Mouse (Mus musculus) heart, postnatal 10 days (tissue): ENCODE measurements around the gene Etfbkmt. TPM values are rescaled to one million over a fixed set of nuclear protein-coding genes. Genes with fewer than 3 reads are reported as not detected.
"Not testable (repeated sequence)": the region's sequence is repeated elsewhere in the genome, so short reads cannot be mapped to it uniquely, and the experiment has no call there.

Experiments
- DNase-seq, 2 experiments: peaks; one replicate each; pipeline ENCODE4 v3.0.0; 2021
- intact Hi-C: fragments of 180-260 bp; cut with DNase I; formaldehyde crosslinking; loops from one replicate; pipeline ENCODE4 v1.15.1; 2025
- total RNA-seq, 2 experiments: library from RNA; stranded (reverse); gene quantifications; 2 replicates each; pipeline ENCODE4 v1.2.3; 2021

Gene Etfbkmt
- 10 to 100 TPM; 19.1 to 32.9 TPM for total RNA-seq

- no peak for DNase-seq
- intact Hi-C loops: no loop called here
Measured at GRCm38 (mm10) chr6:149139471-149139870, at the start of gene Etfbkmt. Gene Etfbkmt, plus strand, starts transcription at chr6:149139849.

DNA sequence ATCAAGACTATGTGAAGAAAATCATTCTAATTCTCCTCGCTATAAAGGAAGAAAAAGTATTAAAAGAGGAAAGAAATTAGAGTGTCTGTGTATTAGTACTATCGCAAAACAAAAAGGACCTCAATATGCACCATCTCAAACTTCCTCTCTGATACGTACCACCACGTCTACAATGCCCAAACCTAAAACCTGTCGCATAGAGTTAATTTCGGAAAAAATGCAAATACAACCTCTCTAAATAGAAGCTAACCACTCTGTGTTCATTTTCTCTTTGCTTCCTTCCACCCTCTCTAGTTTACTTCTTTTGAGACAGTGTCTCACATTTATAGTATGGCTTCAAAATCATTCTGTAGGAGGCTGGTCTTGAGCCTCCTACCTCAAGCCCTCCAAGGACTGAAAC lies 47.2 kb upstream of the Etfbkmt start:
- intact Hi-C loops: no loop called here
- no peak for DNase-seq

DNA sequence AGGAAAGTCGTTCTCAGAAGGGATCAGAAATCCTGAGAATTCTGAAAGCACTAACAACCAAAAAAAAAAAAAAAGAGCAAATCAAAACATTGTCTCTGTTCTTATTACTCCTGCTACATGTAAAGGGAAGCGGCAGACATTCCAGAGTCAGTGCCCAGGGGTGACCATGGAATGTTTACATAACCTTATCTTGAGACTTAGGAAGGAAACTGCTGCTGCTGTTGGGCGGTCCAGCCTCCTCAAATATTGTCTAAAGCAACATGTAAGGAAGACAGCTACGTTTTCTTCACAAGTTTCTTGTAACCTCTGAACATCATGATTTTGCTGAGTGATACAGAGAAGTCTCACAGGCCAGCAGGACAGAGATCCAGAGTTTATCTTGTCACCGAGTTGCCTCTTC lies 46.2 kb upstream of the Etfbkmt start:
- intact Hi-C loops: no loop called here

DNA sequence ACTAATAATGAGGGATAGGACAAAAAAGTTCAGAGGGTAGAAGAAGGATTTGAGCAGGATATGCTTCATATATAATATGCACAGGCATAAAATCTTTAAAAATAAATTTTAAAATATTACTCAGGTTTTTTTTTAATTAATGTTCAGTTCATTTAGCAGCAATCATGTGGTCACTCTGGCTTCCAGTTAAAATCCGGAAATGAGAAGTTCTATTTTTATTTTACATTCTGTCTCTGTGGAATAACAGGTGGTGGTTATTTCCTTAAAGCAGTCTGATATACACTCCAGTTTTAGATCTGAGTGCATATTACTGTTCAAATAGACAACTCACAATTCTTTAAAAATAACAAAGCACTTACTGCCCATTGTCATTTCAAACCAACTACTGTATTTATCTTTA lies 45.1 kb upstream of the Etfbkmt start:
- intact Hi-C loops: no loop called here
- no peak for DNase-seq

More for the DNA sequence above, 46.2 kb upstream of the Etfbkmt start:
- peak; percentile 19 to 32 for DNase-seq

- intact Hi-C loops: no loop called here
- peak in 1 of 2 experiments; percentile 27 for DNase-seq
Measured at GRCm38 (mm10) chr6:149095389-149095788, 44.3 kb upstream of the Etfbkmt start.

GRCm38 (mm10) chr6:149096233-149096632 lies 43.4 kb upstream of the Etfbkmt start:
- no peak for DNase-seq

DNA sequence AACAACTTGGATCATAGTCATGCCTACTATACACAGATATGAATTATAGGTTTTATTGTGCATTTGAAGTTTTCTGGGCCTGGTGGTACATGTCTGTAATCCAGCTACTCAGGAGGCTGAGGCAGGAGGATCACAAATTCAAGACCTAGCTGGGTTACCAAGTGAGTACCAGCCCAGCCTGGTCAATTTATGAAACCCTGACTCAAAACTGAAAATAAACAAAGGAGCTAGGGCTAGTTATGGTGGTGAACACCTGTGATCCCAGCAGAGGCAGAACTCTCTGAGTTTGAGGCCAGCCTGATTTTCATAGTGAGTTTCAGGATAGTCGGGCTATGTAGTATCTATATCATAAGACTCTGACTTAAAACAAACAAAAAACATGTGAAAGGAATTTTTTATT lies 42.4 kb upstream of the Etfbkmt start:
- intact Hi-C loops: no loop called here
- DNase-seq: no peak

More at GRCm38 (mm10) chr6:149096233-149096632, 43.4 kb upstream of the Etfbkmt start:
- intact Hi-C loops: no loop called here

- intact Hi-C loops: no loop called here
- DNase-seq: no peak
Measured at GRCm38 (mm10) chr6:149098993-149099392, 40.7 kb upstream of the Etfbkmt start.

- DNase-seq: peak; percentile 69 to 74
- intact Hi-C loops: loop anchor here (2.0 to 5.0 kb wide), 2 partner anchors 18 to 153 kb away; partner anchors contain the start of gene Sinhcaf
Measured at GRCm38 (mm10) chr6:149100174-149101075, 39.2 kb upstream of the Etfbkmt start.

GRCm38 (mm10) chr6:149101076-149101942 lies 38.3 kb upstream of the Etfbkmt start, which contains the start of gene Dennd5b:
Gene Dennd5b, minus strand, starts transcription at chr6:149101680.
- DNase-seq: peak; percentile 88 to 89
- intact Hi-C loops: loop anchor here (2.0 to 5.0 kb wide), 2 partner anchors 17 to 154 kb away; partner anchors contain the start of gene Sinhcaf

DNA sequence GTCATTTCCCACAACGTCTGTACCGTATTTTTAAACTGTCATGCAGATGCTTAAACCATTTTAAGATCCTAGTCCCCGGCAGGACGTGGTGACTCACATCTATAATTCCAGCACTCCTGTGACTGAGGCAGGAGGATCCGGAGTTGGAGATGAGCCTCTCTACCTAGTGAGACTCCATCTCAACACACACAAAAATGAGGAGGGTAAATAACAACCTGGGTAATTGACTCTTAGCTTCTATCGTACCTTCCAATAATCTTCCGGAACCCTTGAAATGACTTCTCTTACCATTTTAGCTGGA lies 37.8 kb upstream of the Etfbkmt start:
- no peak for DNase-seq
- intact Hi-C loops: loop anchor here (2.0 to 5.0 kb wide), 2 partner anchors 17 to 155 kb away; partner anchors contain the start of gene Sinhcaf

DNA sequence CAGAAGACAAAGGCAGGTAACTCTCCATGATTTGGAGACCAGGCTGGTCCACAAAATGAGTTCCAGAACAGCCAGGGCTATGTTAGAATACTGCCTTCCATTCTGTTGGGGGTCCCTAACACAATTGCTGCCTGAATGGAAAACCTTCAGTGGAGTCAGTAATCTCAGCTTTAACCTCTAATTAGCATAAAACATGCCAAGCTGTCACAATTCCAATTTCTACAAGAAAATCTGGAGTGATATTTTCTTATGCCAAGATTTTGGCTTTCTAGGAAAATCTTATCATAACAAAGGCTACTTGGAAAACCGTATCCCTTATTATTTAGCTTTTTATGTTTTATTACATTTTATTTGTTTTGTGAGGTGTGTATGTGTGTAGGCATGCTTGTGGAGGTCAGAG lies 36.2 kb upstream of the Etfbkmt start:
- DNase-seq: no peak
- intact Hi-C loops: loop anchor here (5.0 kb wide), 1 partner anchor 156 kb away; the partner anchor contains the start of gene Sinhcaf

DNA sequence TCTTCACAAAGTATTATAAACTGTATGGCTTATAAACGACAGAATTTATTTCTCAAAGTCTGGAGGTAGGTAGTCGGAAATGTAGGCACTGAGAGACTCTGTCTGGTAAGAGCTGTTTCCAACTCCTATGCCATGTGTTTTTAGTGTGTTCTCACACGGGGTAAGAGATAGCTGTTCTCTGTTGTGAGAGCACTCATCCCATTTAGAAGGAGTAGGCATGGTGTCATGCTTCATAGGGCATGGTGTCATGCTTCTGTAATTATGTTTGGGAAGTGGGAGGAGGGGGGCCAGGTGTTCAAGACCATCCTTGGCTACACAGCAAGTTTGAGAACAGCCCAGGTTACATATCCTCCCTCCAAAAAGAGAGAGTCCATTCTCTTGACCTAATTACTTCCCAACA lies 32.0 kb upstream of the Etfbkmt start:
- no peak for DNase-seq
- intact Hi-C loops: no loop called here

- intact Hi-C loops: no loop called here
- DNase-seq: no peak
Measured at GRCm38 (mm10) chr6:149108909-149109308, 30.7 kb upstream of the Etfbkmt start.

DNA sequence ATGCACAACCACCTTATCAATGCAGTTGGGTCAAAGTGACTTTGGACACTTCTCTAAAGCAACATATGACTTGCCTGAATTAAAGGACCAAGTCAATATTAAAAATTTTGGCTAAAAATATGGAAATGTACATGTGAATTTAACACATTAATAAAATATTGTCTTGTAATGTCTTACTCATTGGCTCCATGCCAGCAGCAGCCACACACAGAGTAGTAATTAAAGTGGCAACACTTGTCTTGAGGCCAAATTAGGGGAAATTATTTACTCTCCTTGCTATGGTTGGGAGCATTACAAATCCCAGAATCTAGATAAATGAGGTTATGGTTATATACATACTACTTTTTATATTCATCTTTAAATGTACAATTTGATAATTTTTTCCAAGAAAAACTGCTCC lies 22.7 kb upstream of the Etfbkmt start:
- no peak for DNase-seq
- intact Hi-C loops: no loop called here

DNA sequence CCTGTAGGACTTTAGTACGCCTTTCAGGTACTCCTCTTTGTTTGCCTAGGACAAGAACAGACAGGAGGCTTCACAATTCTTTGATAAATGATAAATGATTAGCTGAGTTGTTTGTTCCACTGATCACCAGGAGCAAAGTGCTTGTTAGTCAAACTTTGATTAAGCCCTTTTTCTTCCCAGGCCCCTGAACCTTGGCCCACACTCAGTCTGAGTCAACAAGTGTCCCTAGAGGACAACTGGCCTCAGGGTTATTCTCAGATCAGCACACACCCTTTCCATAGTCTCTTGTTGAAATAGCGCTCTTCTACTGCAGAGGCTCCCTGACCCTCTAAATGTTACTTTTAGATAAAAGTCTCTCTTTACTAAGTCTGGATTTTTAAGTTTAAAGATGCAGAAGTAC lies 20.7 kb upstream of the Etfbkmt start:
- intact Hi-C loops: loop anchor here (1.0 to 2.0 kb wide), 2 partner anchors 18 to 61 kb away; partner anchors contain the start of gene Dennd5b
- peak; percentile 41 to 44 for DNase-seq

DNA sequence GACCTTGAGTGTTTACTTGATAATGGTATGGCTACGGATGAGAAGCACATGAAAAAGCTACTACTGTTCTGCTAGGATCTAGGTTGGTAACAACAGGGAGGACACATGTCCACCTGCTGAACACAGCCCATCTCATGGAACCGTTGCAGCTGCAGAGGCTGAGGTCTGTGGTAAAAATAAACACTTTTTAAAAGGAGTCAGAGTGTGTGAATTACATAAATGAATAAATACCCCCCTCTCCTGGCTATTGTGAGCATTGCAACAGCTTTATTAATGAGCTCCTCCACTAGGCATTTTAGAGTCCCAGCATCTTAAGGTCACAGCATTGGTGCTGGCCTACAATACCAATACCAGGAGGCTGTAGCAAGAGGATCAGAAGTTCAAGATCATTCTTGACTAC lies 19.8 kb upstream of the Etfbkmt start:
- intact Hi-C loops: loop anchor here (1.0 to 10.0 kb wide), 4 partner anchors 19 to 285 kb away; partner anchors contain the start of genes Dennd5b and Ipo8

GRCm38 (mm10) chr6:149123042-149123441 lies 16.6 kb upstream of the Etfbkmt start:
- DNase-seq: no peak
- intact Hi-C loops: loop anchor here (10.0 kb wide), 1 partner anchor 288 kb away; the partner anchor contains the start of gene Ipo8

More for the DNA sequence above, 19.8 kb upstream of the Etfbkmt start:
- DNase-seq: peak; percentile 75 to 88

GRCm38 (mm10) chr6:149126675-149127074 lies 13.0 kb upstream of the Etfbkmt start:
- intact Hi-C loops: loop anchor here (10.0 kb wide), 1 partner anchor 292 kb away; the partner anchor contains the start of gene Ipo8
- peak; percentile 44 to 69 for DNase-seq

DNA sequence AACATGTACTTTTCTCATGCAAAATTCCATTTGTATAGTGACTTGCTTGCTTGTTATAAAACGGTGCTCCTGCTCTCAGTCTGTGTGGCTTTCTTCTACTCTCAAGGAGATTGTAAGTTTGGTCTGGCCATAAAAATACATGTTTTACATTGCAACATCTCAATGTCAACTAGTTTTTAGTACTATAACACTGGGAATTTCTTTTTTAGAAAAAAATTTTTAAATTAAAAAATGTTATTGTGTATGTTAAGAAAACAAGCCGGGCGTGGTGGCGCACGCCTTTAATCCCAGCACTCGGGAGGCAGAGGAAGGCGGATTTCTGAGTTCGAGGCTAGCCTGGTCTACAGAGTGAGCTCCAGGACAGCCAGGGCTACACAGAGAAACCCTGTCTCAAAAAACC lies 9.8 kb upstream of the Etfbkmt start, which contains the start of gene Gm10203:
Gm10203 (plus strand) TSS at position 301 of the 400 bp plus-strand sequence.
- intact Hi-C loops: loop anchor here (10.0 kb wide), 1 partner anchor 295 kb away; the partner anchor contains the start of gene Ipo8

More for the DNA sequence above, 9.8 kb upstream of the Etfbkmt start, which contains the start of gene Gm10203:
- DNase-seq: not testable (repeated sequence)
